Mouse (Mus musculus) forebrain, postnatal 0 days (tissue): ENCODE measurements at regions not wholly inside any gene's neighbourhood (a gene's known extent, or its start where the extent isn't known, plus 50 kb on each side); places are given as distances from the start of the nearest gene placed in this dataset.
A peak's percentile ranks its signal among the peaks of the same experiment; 100 is the strongest.

Experiments
- ATAC-seq: fragments of 200-750 bp; cut with Nextera tagmentation; 2 replicates; pipeline ENCODE4 v1.8.0; 2017; ENCODE audit warnings: mild to moderate bottlenecking, moderate library complexity
- DNase-seq: peaks from one replicate; pipeline ENCODE4 v3.0.0-alpha.2; 2015
- H3K27ac ChIP-seq: fragments of 300-500 bp; sonication (generic); 2 replicates; pipeline ENCODE4 v1.5.1; 2014; ENCODE audit warnings: low read depth, mild to moderate bottlenecking, antibody characterized with exemption, low read length, moderate library complexity, mixed read lengths
- H3K27me3 ChIP-seq: fragments of 300-500 bp; sonication (generic); 2 replicates; pipeline ENCODE4 v1.6.1; 2014; ENCODE audit warnings: mild to moderate bottlenecking, low read length, mixed read lengths; ENCODE audit not compliant: insufficient read depth
- H3K36me3 ChIP-seq: fragments of 300-500 bp; sonication (generic); 2 replicates; pipeline ENCODE4 v1.6.1; 2014; ENCODE audit warnings: mild to moderate bottlenecking, moderate library complexity; ENCODE audit not compliant: insufficient read depth
- H3K4me1 ChIP-seq: fragments of 300-500 bp; sonication (generic); 2 replicates; pipeline ENCODE4 v1.6.1; 2014; ENCODE audit warnings: antibody characterized with exemption; ENCODE audit not compliant: insufficient read depth
- H3K4me2 ChIP-seq: fragments of 300-500 bp; sonication (generic); 2 replicates; pipeline ENCODE4 v1.6.1; 2014; ENCODE audit warnings: low read depth, mild to moderate bottlenecking, moderate library complexity
- H3K4me3 ChIP-seq: fragments of 300-500 bp; sonication (generic); 2 replicates; pipeline ENCODE4 v1.5.1; 2014; ENCODE audit warnings: low read depth, low read length, mixed read lengths
- H3K9ac ChIP-seq: fragments of 300-500 bp; sonication (generic); 2 replicates; pipeline ENCODE4 v1.6.1; 2014; ENCODE audit warnings: mild to moderate bottlenecking
- H3K9me3 ChIP-seq: fragments of 300-500 bp; sonication (generic); 2 replicates; pipeline ENCODE4 v1.6.1; 2016; ENCODE audit warnings: low read length
- CTCF ChIP-seq: sonication (generic); IDR thresholded peaks from 2 replicates; pipeline ENCODE4 v1.5.1; 2016; ENCODE audit warnings: antibody characterized with exemption, control low read depth, low read depth
- WGBS: fragments of 180-500 bp; shearing (Covaris S2); extraction: QIAGEN DNeasy Blood & Tissue Kit; methylation state at CpG from one replicate; pipeline ENCODE4 v1.1.7; 2014; 5-methylcytosine and 5-hydroxymethylcytosine counted together

DNA sequence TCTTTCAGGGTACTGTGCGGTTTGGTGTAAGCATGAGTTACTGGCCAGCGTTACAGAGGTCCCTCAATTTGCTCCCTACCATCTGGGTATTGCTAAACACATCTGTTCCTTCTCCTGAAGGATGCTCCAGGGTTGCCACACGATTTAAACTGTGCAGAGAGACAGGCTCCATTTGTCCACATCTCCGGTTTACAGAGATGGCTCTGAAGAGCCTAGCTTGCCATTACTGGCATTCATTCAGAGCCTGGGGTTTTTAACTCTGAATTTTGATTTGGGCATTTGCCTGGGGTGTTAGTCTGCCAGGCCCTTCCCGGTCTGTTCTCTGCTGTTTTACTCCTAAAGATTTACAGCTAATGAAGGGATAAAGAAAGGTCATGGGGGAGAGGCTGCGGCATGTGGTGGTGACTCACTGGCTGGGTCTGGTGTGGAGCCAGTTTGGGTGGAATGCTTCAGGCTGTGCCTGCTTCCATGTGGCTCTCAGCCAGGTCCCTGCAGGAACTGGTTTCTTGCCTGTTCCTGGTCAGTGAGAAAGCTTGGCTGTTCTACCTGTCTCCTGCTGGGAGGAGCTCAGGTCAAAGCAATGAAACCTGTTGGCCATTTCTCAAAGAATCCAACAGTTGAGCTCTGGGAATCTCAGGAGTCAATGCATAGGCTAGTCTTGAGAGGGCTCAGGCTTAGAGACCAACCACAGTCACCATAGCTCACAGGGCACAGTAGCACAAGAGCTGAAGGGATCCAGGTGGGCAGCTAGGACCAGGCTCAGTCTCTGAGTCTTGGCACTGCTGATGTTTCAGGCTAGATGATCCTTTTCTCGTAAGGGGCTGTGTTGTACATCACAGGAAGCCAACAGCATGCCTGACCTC lies 112.5 kb upstream of the Pgrmc2 start:
- H3K4me1 ChIP-seq, result 0 out of 2 replicates have a peak, but pooled peaks cover 9% of the 10 kb centered on the region
- peak; percentile 52 for DNase-seq
- H3K4me2 ChIP-seq, result no peak overlapping the region
- H3K27me3 ChIP-seq, result no peaks in the 10 kb centered on the region
- H3K9me3 ChIP-seq, result no peaks in the 10 kb centered on the region
- ATAC-seq, result peak; percentile 54
- WGBS, result 30% methylated on average over 7 of the region's 7 CpGs
- H3K27ac ChIP-seq, result no peak overlapping the region
- H3K9ac ChIP-seq, result no peak overlapping the region
- no peaks in the 10 kb centered on the region for H3K36me3 ChIP-seq
- H3K4me3 ChIP-seq, result no peak overlapping the region
- TF ChIP-seq CTCF, result no peak

DNA sequence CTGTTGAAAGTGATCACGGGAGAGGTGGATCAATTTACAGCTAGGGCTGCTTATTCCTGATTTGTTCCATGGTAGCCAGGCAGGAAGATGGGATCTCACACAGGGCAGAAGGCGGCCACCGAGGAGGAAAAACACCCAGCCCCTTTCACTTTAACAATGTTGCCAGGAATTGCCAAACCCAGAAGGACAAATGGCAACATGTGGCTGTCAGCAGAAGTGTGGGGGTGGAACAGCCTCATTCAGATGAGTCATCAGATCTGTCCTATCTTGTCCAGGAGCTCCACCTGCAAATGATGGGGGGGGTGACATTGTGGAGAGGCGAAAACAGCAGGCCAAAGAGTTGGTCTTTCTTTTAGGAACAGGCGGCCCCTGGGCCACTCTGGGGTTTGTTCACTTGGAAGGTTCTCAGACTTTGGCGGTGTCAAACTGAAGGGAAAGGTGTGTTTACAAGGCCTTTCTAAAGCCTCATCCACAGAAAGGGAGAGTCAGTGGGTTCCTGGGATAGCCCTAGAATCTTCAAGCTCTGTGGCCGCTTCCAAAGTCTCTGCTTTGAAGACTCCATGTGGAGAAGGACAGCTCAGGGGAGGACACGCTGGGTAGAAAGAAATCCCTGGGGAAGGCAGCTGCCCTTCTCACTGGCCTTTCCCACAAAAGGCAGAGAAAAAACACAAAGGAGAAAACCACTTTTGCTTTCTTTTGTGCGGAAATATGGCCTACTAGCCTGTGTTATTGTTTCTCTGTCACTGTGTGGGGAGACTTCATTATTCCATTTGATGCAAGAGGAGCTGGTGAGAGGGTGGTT lies 111.7 kb upstream of the Pgrmc2 start:
- H3K36me3 ChIP-seq, result no peaks in the 10 kb centered on the region
- H3K27ac ChIP-seq, result no peak overlapping the region
- no peak for DNase-seq
- H3K9me3 ChIP-seq, result no peaks in the 10 kb centered on the region
- no peak for ATAC-seq
- no peak for TF ChIP-seq CTCF
- 0 out of 2 replicates have a peak, but pooled peaks cover 9% of the 10 kb centered on the region for H3K4me1 ChIP-seq
- 74% methylated on average over 9 of the region's 9 CpGs for WGBS
- no peaks in the 10 kb centered on the region for H3K27me3 ChIP-seq
- H3K4me2 ChIP-seq, result no peak overlapping the region
- H3K4me3 ChIP-seq, result no peak overlapping the region
- H3K9ac ChIP-seq, result no peak overlapping the region

DNA sequence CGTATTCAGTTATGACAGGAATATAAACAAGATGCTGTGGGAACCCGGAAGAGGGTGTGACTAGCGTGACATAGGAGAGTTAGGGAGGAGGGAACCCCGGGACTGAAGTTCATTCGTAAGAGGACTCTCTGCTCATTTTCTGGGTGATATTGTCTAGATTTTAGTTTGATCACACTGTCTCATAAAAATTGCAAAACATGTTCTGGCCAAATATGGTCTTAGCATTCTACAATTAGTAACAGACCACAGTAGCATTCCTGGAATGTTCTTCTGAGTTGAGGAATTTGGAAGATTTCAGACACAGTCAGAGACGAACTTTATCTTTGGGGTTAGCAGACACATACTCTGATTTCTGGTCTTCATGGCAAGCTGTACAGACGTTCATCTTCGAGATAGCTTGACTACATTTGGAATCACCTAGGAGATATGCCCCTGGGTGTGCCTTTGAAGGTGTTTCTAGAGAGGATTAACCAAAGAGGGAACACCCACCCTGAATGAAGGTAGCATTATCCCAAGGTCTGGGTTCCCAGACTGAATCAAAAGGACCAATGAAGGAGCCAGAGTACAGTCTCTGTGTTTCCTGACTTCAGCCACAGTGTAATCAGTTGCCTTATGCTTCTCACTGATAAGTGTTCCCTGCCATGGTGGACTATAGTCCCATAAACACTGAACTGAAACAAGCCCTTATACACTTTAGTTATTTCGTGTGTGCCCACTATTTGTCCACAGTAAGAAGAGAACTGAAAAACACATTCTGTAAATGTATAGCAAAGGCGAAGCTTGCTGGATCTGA lies 102.7 kb upstream of the Pgrmc2 start:
- Histone ChIP-seq H3K4me2 (no peak overlapping the region), H3K36me3 (no peaks in the 10 kb centered on the region), H3K4me1 (no peaks in the 10 kb centered on the region), H3K9ac (no peak overlapping the region), H3K9me3 (no peaks in the 10 kb centered on the region), H3K27ac (no peak overlapping the region), H3K27me3 (no peaks in the 10 kb centered on the region), H3K4me3 (no peak overlapping the region)
- TF ChIP-seq CTCF, result no peak
- no peak for DNase-seq
- 84% methylated on average over 10 of the region's 10 CpGs for WGBS
- no peak for ATAC-seq

DNA sequence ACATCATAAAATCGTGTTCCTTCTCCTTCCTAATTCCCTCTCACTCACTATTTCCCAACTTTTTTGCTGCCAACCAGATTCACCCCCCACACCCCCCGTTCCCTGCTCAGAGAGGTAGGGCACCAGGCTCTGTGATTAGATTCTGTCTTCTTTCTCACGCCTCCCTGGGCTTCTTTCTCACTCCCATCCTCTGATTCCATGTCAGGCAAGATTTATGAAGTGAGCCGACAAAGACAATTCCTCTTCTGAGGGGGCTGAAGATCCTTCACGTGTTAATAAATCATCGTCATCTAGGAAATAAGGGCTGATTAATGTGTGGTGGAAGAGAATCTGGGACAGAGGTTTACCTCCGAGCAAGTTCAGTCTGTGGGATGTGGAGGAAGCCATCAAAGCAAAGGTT lies 101.5 kb upstream of the Pgrmc2 start:
- Histone ChIP-seq H3K27ac (no peak overlapping the region), H3K27me3 (no peaks in the 10 kb centered on the region), H3K36me3 (no peaks in the 10 kb centered on the region), H3K9ac (no peak overlapping the region), H3K9me3 (no peaks in the 10 kb centered on the region), H3K4me2 (no peak overlapping the region), H3K4me3 (no peak overlapping the region), H3K4me1 (no peaks in the 10 kb centered on the region)
- no peak for TF ChIP-seq CTCF
- DNase-seq (no peak), ATAC-seq (no peak)
- WGBS, result 82% methylated on average over 7 of the region's 7 CpGs

DNA sequence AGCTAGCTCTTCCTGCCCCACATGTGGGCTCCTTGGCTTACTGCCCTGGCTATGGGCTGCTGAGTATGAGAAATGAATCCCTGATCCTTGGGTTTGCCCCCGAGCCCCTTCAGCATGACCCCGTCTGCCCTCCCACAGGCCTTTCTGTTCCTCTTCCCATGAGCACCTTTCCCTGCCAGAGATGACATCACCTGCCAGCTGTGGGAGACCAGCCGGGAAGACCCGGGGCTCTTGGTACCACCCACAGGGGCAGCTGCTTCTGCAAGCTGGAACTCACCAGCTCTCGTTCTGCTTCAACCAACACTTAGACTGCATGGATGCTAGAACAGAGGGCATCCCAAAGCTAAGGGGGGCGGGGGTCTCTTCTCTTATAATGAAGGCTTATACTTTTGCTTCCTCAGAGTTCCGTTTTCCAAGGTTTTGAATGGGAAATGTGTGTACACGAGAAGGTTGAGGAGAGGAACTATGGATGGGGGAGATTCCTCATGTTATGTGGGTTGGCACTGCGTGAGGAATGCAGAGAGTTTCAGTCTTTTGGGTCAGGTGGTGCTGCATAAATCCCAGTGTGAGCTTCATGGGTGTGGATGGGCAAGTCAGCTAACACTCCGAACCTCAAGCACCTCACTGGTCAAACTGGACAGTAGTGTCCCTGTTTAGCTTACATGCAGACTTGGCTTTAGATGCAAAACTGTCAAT lies 100.2 kb upstream of the Pgrmc2 start:
- Histone ChIP-seq H3K9ac (no peak overlapping the region), H3K27ac (no peak overlapping the region), H3K36me3 (no peaks in the 10 kb centered on the region), H3K4me1 (no peaks in the 10 kb centered on the region), H3K4me3 (no peak overlapping the region), H3K9me3 (no peaks in the 10 kb centered on the region), H3K4me2 (no peak overlapping the region), H3K27me3 (no peaks in the 10 kb centered on the region)
- WGBS, result 74% methylated on average over 10 of the region's 10 CpGs
- no peak for TF ChIP-seq CTCF
- DNase-seq, result no peak
- no peak for ATAC-seq

DNA sequence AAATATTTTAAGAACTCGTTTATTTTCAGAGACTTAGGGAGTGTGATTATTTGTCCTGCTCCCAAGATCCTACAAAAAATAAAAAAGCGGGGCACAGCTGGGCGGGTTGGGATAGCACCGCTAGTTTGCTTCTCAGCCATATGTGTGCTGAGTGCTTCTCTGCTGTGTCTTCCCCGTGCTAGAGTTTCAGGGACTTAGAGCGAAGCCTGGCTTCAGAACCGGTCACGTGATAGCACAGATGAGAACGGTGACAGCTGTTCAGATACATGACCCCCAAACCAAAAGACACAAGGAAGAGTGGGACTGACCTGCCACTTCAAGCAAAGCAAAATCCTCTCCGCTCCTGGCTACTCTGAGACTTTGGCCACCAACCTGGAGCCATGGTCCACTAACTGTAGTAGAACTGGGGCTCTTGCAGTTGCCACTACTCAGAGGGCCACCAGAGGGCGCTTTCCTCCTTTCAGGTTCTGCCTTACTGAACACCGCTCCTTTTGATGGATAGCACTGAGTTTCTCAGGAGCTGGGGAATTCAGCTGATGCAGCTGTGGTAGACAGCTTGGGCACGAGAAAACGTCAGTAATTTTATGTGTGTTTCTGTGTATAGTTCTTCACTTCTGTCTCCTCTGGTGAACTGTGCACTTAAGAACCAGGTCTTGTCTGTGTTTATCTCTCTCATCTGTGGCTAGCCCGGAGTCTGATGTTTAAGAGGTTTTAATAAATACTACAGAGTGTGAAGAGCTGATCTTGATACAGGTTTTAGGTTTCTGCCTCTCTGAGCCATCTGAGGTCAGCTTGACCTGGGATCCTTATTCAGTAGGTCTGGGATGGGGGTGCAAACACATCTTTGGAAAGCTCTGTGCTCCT lies 99.4 kb upstream of the Pgrmc2 start:
- WGBS, result 43% methylated on average over 15 of the region's 15 CpGs

More for the DNA sequence above, 99.4 kb upstream of the Pgrmc2 start:
- ATAC-seq (peak; percentile 86), DNase-seq (peak; percentile 91)
- no peak overlapping the region for H3K9ac ChIP-seq
- H3K4me3 ChIP-seq, result no peak overlapping the region
- 0 out of 2 replicates have a peak overlapping the region, but pooled peaks have one; percentile 13 for H3K4me2 ChIP-seq
- TF ChIP-seq CTCF, result peak; percentile 94
- no peaks in the 10 kb centered on the region for H3K27me3 ChIP-seq
- no peak overlapping the region for H3K27ac ChIP-seq
- no peaks in the 10 kb centered on the region for H3K4me1 ChIP-seq
- H3K9me3 ChIP-seq, result no peaks in the 10 kb centered on the region
- H3K36me3 ChIP-seq, result no peaks in the 10 kb centered on the region
